Mouse (Mus musculus) splenic B cell, adult 2 months (primary cell): Measurements from ENCODE around the gene Olfm2.
"Not testable (repeated sequence)": the region's sequence is repeated elsewhere in the genome, so short reads cannot be mapped to it uniquely, and the experiment has no call there.

Experiments used
- DNase-seq: peaks from one replicate; pipeline ENCODE4 v3.0.0-alpha.2; 2011; ENCODE audit warnings: low read depth, low spot score
- H3K27me3 ChIP-seq: 2 replicates; pipeline ENCODE4 v1.6.1; 2012; ENCODE audit warnings: mild to moderate bottlenecking, low read length, moderate library complexity, mixed read lengths; ENCODE audit not compliant: control insufficient read depth, poor library complexity, insufficient read depth, severe bottlenecking
- H3K36me3 ChIP-seq: 2 replicates; pipeline ENCODE4 v1.6.1; 2012; ENCODE audit warnings: mild to moderate bottlenecking, low read length, moderate library complexity, mixed read lengths; ENCODE audit not compliant: control insufficient read depth, poor library complexity, insufficient read depth, severe bottlenecking

Gene Olfm2

DNA sequence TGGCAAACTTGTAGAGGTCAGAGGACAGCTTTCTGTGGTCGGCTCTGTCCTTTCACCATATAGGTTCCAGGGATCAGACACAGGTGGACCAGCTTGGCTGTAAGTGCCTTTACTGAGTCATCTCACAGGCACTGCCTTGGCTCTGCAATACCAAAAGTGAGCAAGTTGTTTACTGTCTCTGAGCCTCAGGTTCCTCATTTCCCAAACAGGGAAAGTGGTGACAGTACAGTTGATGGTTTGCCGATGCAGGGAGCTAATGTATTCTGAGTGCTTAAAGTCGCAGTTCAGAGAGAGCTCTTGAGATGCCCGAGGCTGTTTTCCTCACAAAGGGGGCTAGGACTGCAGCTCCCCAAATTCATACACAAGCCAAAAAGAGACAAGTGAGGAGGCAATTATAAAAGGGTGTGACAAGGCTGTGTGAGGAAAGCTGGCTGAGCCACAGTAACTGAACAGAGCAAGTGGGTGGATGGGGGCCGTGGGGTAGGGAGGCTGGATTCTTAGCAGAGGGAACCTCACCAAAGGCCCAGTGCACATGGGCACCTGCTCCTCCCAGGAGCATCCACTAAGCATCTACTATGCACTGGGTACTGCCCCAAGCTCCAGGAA lies 49.9 kb downstream of the Olfm2 start:
- no peak for DNase-seq
- no peaks in the 10 kb centered on the region for H3K36me3 ChIP-seq
- no peaks in the 10 kb centered on the region for H3K27me3 ChIP-seq

DNA sequence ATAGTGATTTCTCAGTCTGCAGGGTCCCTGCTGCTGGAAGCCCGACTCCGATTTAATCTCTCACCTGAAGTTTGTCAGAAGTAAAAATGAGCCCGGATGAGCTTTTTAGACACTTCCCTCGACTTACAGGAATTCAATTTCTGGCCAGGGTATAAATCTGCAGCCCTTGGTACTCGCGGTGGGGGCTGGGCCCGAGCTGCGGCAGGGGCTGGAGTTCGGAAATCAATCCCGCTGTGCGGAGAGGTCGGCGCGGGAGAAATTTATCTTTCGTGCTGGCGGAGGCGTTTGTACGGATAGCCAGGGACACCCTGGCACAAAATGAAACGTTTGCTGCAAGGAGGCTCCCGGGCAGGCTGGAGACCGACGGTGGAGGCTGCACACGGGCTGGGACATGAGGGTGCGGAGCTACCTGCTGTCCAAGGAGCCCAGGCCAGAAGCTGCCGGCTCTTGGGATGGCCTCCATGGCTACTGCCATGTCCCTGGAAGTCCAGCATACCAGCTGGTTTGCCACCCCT lies 51.4 kb downstream of the Olfm2 start:
- DNase-seq, result no peak
- Histone ChIP-seq H3K36me3 (no peaks in the 10 kb centered on the region), H3K27me3 (no peaks in the 10 kb centered on the region)

DNA sequence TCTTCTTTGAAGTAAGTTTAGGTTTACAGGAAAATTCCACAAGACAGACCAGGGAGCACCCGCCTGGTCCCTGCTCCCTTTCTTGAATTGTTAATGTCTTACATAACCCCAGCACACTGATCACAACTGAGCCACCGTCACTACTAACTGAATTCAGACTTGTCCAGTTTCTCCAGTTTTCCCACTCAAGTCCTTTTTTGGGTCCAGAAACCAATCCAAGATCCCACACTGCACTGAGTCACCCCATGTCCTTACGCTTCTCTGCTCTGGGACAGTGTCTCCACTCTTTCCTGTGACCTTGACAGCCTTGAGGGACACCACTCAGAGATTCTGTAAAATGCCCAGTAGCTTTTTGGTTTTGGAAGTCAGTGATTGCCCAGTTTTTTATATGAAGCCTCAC lies 53.3 kb downstream of the Olfm2 start:
- DNase-seq, result no peak
- H3K36me3 ChIP-seq, result no peaks in the 10 kb centered on the region

DNA sequence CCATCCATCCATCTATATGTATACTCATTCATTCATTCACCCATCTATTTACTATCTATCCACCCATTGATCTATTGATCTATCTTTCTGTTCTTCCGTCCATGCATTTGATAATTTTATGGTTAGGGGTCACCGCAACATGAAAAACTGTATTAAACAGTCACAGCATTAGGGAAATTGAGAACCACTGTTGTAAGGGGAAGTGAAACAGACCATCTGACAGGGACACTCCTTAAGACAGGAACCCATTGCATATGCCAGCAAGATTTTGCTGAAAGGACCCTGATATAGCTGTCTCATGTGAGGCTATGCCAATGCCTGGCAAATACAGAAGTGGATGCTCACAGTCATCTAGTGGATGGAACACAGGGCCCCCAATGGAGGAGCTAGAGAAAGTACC lies 55.7 kb downstream of the Olfm2 start:
- not testable (repeated sequence) for H3K27me3 ChIP-seq, H3K36me3 ChIP-seq
- peak; percentile 32 for DNase-seq

More for the DNA sequence above, 53.3 kb downstream of the Olfm2 start:
- no peaks in the 10 kb centered on the region for H3K27me3 ChIP-seq

DNA sequence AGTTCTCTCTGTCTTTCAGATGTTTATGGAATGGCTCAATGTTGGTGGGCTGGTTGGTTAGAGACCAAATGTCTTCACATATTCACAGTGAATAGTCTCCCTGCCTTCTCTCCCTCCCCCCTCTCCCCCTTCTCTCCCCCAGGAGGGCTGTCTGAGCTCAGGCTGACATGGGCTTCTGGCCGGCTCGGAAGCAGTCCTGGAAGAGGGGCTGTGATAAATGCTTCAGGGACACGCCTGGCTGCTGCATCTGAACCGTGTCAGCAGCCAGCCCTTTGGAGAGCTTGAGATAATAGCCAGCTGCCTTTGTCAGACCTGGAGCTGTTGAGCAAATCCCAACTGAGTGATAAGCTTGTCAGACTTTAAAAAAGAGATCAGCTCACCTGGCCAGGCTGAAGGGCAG lies 56.2 kb downstream of the Olfm2 start:
- DNase-seq, result no peak
- Histone ChIP-seq H3K36me3 (no peaks in the 10 kb centered on the region), H3K27me3 (no peaks in the 10 kb centered on the region)

DNA sequence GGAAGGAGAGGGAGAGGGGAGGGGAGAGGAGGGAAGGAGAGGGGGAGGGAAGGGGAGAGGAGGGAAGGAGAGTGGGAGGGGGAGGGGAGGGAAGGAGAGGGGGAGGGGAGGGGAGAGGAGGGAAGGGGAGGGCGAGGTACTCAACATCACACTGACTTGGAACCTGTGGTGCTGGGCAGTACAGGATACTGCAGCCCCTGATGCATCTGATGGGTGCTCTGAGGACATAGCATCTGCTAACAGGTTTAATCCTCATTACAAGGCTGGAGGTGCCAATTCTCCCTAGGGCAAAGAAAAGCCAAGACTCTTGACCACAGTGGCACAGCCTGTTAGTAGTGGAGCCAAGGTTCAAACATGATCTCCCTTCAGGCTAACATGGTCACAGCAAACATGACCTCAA lies 56.7 kb downstream of the Olfm2 start:
- no peak for DNase-seq
- H3K36me3 ChIP-seq, result no peaks in the 10 kb centered on the region
- no peaks in the 10 kb centered on the region for H3K27me3 ChIP-seq

DNA sequence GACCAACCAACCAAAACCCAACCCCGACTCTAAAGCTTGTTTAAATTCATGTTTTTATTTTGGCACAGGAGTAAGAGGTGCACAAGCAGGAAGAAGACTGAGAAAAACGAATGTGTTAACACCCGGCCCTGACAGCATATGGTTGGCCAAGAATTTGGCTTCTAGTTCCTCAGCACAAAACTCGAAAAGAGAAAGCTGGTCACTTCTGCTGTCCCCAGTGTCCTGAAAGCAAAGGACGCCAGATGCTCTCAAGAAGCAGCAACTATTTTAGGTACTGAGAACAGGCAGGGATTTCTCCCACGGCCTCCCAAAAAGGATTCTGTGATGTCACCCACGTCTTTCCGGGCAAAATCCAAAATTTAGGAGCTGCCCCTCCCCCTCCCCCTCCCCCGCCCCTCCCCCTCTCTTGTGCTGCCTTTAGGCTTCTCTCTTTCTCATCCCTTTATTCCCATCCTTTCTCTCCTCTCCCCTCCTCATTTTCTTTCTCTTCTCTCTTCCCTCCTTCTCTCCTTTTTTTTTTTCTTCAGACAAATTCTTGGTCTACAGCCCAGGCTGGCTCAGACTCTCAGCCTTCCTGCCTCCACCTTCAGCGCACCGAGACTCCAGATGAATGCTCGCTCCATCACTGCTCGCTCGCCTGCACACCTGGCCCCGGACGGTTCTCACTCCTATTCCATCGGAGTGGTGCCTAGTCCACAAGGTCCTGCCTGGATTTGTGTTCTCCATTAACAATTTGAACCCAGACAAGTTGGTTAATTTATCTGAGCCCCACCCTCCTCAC lies 60.9 kb downstream of the Olfm2 start:
- no peaks in the 10 kb centered on the region for H3K36me3 ChIP-seq
- H3K27me3 ChIP-seq, result no peaks in the 10 kb centered on the region
- DNase-seq, result no peak

DNA sequence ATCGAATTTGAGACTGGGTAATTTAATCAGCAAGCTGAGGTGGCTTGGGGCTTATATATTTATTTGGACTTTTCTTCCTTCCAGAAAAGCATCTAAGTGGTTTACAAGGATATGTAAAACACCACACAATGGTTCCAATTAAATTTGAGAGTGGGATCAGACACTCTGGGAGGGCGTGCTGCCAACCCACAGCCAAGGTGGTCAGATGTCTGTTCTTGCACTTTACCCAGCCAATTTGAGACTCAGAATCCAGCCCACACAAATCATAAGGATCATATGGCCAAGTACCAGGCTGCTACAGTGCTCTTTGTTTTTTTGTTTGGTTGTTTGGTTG lies 63.8 kb downstream of the Olfm2 start:
- DNase-seq, result no peak
- Histone ChIP-seq H3K27me3 (no peaks in the 10 kb centered on the region), H3K36me3 (no peaks in the 10 kb centered on the region)

DNA sequence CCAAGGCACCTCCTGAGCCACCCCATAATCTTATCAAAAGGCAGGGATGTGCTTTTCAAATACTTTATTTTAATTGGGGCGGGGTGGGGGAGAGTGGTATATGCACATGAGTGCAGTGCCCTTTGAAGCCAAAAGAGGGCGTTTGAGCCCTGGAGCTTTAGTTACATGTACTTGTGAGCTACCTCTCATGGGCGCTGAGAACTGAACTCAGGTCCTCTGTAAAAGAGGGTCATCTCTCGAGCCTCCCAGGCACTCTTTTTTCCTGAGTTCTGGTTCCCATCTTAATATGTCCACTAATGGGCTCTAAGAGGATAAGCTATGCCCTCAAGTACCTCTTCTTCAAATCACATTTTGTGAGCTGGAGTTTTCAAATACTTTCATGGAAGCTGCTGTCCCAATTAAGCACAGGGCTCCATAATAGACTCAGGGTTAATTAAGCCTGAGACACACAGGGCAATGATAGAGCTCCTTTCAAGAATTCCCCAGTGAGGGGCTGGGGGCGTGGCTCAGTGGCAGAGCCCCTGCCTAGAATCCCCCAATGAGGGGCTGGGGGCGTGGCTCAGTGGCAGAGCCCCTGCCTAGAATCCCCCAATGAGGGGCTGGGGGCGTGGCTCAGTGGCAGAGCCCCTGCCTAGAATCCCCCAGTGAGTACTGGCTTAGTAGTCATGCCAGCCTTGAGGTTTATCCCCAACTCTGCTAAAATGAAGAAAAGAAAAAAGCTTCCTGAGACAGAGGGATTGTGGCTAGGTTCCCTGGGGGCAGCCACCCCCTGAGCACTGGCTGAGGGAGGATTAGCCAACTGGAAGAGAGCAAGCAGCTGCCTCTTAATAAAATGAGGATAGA lies 64.4 kb downstream of the Olfm2 start:
- Histone ChIP-seq H3K27me3 (no peaks in the 10 kb centered on the region), H3K36me3 (no peaks in the 10 kb centered on the region)
- no peak for DNase-seq

DNA sequence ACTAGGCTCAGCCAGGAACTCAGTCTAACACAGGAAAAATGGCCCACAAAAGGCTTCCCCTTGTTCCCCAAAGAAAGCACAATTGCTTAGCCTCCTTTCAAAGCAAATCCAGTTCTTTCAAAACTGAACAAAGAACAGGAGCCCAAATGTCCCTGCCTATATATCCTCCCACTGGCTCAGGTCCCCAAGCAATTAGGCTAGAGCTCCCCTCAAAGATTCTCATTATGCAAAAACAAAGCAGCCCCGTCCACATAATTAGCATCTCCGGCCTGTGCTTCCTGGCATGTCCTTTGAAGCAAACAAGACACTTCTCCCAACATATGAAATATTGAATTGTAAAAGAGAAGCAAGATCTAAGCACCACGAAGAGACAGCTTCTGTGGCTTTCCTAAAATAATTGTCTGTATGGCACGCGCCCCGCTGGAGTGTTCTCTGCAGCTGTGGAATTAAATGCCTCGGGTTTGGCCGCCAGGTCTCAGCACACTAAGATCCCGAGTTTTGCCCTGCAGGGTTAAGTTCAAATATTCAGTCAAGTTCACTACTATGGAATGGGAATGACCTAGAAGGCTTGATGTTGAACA lies 65.7 kb downstream of the Olfm2 start:
- Histone ChIP-seq H3K27me3 (no peaks in the 10 kb centered on the region), H3K36me3 (no peaks in the 10 kb centered on the region)
- DNase-seq, result no peak

DNA sequence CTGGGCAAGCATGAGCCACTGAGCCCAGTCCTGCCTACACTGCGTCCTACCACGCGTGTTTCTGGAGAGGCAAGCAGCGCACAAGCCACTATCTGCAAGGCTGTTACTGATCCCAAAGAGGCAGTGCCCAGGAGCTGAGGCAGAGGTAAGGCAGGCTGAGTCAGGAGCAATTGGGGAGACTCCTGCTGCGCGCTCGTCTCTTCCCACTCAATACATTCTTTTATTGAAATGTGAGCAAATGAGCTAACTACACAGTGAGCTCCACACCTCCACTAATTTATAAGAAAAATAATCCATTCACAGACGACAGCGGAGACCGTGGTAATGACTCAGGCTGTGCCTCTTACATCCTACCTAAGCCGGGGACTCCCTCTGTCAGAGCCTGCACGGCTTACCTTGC lies 68.3 kb downstream of the Olfm2 start:
- no peak for DNase-seq
- no peaks in the 10 kb centered on the region for H3K27me3 ChIP-seq
- no peaks in the 10 kb centered on the region for H3K36me3 ChIP-seq

DNA sequence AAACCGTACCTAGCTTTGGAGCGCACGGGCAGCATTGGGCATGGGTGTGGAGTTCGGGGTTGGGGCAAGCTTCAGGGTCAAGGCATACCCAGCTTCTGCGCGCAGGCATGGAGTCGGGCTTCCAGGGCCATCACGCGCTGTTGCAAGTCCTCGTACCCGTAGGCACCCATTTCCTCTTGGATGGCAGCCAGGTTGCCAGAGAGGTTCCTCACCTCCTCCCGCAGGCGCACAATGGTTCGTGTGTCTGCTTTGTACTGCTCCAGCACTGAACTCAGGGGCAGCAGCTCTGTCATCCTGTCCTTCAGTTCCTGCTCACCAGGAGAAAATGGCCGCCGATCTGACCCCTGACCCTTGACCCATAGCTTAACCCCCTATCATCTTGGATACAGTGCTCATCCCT lies 74.1 kb downstream of the Olfm2 start:
- H3K27me3 ChIP-seq, result no peaks in the 10 kb centered on the region
- no peak for DNase-seq
- no peaks in the 10 kb centered on the region for H3K36me3 ChIP-seq

DNA sequence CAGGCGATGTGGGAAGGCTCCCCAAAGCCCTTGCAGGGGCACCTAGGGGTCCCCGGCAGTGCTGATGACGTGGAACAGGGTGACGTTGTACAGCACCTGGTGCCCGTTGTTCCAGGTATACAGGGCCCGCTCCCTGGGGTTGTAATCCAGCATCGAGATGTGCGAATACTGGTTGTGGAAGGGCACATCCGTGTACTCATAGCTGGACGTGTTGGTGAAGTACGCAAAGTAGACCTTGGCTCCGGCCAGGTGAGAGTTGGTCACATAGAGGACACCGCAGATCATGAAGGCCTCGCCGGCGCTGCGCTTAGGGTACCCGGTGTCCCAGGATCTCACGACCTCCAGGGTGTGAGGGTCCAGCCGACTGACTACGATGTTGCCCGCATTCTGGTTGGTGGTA lies 78.1 kb downstream of the Olfm2 start:
- H3K27me3 ChIP-seq, result no peaks in the 10 kb centered on the region
- DNase-seq, result no peak

DNA sequence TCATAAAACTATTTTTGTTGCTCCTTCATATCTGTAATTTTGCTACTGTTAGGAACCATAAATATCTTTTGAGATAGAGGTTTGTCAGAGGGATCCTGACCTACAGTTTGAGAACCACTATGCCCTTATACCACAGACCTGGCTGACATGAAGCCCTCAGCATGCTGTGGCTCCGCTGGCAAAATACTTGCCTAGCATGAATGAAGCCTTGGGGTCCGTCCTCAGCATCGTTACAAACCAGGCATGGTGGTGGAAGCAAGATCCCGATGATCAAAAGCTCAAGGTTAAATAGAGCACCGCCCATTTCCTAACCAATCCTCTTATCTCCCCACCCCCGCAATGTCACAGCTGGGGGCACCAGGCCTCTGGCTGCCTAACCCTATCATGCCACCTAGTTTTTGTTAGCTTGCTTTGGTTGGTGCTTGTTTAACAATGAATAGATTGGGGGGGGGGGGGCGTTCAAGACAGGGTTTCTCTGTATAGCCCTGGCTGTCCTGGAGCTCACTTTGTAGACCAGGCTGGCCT lies 79.6 kb downstream of the Olfm2 start:
- H3K27me3 ChIP-seq, result no peaks in the 10 kb centered on the region
- peaks cover 2% of the 10 kb centered on the region for H3K36me3 ChIP-seq
- DNase-seq, result no peak

More for the DNA sequence above, 78.1 kb downstream of the Olfm2 start:
- H3K36me3 ChIP-seq, result peaks cover 2% of the 10 kb centered on the region
